Mouse (Mus musculus) bone marrow, adult 2 months (tissue): Measurements from ENCODE around the gene Chrna1. TPM values are rescaled to one million over a fixed set of nuclear protein-coding genes. Genes with fewer than 3 reads are reported as not detected.

Experiments used
- H3K27ac ChIP-seq: fragments of 200-500 bp; 2 replicates; pipeline ENCODE4 v1.5.1; 2012; ENCODE audit warnings: low read depth, mild to moderate bottlenecking, control low read depth, inconsistent platforms, low read length; ENCODE audit not compliant: control insufficient read depth, poor library complexity, insufficient read depth
- H3K4me1 ChIP-seq: fragments of 200-500 bp; 2 replicates; pipeline ENCODE4 v1.6.1; 2011; ENCODE audit warnings: low read length; ENCODE audit not compliant: control insufficient read depth, insufficient read depth
- H3K4me3 ChIP-seq: fragments of 200-500 bp; replicated peaks from 2 replicates; pipeline ENCODE3; 2011; ENCODE audit warnings: mild to moderate bottlenecking, low read depth, low read length, control low read depth; ENCODE audit not compliant: control insufficient read depth
- CTCF ChIP-seq: fragments of 200-500 bp; IDR thresholded peaks from 2 replicates; pipeline ENCODE4 v1.5.1; 2011; ENCODE audit warnings: low read length, control low read depth; ENCODE audit not compliant: control insufficient read depth, insufficient read depth
- POLR2A ChIP-seq: fragments of 200-500 bp; IDR thresholded peaks from 2 replicates; pipeline ENCODE4 v1.6.1; 2011; ENCODE audit warnings: low read depth, mild to moderate bottlenecking, control low read depth, low read length, borderline replicate concordance; ENCODE audit not compliant: control insufficient read depth
- WGBS: fragments of 180-500 bp; shearing (Covaris S2); methylation state at CpG from one replicate; pipeline ENCODE4 v1.1.7; 2018; 5-methylcytosine and 5-hydroxymethylcytosine counted together
- polyA plus RNA-seq: library from polyadenylated mRNA; stranded (reverse); fragments of >200 nt; gene quantifications from 2 replicates; pipeline ENCODE4 v1.2.4, GENCODE M21; 2011; ENCODE audit warnings: low replicate concordance; ENCODE audit not compliant: missing spikeins, insufficient read depth, insufficient read length

The Chrna1 gene
- polyA plus RNA-seq, 1 experiment: not detected

DNA sequence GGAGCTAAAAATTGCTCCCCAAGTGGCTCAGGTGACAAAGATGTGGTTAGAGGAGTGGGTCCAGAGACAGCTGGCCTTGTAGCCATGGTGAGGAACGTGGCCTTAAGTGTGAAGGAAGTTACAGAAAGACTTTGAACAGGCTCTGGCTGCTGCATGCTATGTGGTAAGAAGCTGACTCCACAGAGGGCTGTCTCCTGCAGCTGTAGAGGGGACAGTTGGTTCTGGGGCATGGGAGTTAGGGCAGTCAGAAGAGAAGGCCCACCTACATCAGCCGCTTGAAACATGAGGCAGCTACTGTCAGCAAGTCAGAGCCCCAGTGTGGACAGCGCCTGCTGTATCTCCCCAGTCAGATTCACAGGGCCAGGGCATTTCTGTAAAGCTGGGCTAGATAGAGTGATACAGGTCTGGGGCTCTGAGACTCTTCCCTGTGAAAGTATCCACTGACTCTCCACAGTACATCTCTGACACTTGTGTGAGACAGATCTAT lies 29.6 kb upstream of the Chrna1 start:
- no peak overlapping the region for H3K4me3 ChIP-seq
- TF ChIP-seq POLR2A (no peak), CTCF (no peak)
- WGBS: 58% methylated on average over 3 of the region's 3 CpGs
- no peaks in the 10 kb centered on the region; the same call in 1 of the 2 replicates for H3K4me1 ChIP-seq
- no peak overlapping the region for H3K27ac ChIP-seq

DNA sequence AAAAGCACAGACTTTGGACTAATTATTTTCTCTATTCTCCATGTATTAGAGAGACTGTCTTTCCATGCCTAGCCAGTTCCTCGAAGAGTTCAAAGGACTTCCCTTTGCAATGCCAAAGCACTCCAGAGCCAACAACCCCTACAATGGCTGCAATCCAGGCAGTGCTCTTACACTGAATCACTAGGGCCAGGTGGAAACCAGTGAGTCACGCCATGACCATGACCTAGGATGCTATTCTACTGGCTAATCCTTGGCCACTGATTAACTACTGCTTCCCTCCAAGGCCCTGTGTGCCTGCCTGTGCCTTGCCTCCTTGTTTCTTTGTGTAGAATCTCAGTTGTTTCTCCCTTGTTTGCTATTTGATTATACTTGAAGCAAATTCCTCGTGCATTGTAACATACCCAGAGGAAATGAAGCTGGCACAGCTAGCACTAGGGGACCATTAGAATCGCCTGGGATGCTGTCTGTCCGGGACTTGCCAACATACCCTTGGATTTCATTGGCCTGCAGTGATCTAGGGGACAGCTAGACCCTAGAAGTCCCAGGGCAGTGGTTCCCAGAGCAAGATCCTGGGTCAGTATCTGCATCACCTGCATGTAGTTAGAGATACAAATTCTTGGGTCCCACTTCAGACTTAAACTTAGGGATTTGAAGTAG lies 29.1 kb upstream of the Chrna1 start:
- no peak for TF ChIP-seq POLR2A
- WGBS: 67% methylated on average over 5 of the region's 5 CpGs

DNA sequence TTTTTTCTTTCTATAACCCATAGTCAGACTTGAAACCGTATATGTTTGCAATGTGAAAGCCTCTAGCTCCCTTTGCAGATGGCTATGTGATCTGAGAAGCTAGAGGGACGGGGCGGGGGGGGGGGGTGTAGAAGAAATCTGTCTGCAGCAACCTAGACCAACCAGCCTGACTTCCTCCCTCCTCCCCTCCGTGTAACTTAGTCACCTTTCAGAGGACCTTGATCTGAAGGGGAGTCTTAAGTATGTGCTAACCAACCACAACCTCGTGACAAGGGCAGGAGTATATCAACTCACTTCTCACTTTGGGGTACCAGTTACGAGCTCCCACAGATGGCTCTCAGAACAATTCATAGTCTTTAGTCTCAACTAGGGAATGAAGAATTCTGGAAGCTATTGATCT lies 28.3 kb upstream of the Chrna1 start:
- TF ChIP-seq CTCF (no peak), POLR2A (no peak)
- Histone ChIP-seq H3K4me3 (no peak overlapping the region), H3K27ac (no peak overlapping the region), H3K4me1 (no peaks in the 10 kb centered on the region; the same call in 1 of the 2 replicates)
- WGBS: 42% methylated on average over 6 of the region's 6 CpGs

More for the DNA sequence above, 29.1 kb upstream of the Chrna1 start:
- no peak overlapping the region for H3K27ac ChIP-seq
- no peak overlapping the region for H3K4me3 ChIP-seq
- H3K4me1 ChIP-seq: no peaks in the 10 kb centered on the region; the same call in 1 of the 2 replicates

DNA sequence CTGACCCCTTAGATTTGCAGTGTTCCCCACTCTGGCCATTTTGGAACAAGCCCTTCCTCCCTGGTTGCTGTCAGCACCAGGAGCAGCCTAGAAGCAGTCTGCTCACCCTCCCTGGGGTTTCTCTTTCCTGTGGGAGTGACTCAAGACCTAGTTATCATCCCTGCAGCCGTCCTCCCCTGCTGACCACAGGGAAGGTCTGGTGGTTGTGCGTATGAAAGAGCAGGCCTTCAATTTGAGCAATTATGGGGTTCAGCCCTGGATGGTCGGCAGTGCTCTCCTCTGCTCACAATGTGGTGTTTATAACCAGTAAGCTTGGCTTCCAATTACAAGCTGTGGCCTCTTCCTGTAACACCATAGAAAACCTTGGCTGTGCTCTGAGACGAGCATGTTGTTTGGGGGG lies 27.5 kb upstream of the Chrna1 start:
- Histone ChIP-seq H3K27ac (no peak overlapping the region), H3K4me1 (no peaks in the 10 kb centered on the region; the same call in 1 of the 2 replicates), H3K4me3 (no peak overlapping the region)
- TF ChIP-seq POLR2A: no peak
- TF ChIP-seq CTCF: no peak
- WGBS: 20% methylated on average over 4 of the region's 4 CpGs

DNA sequence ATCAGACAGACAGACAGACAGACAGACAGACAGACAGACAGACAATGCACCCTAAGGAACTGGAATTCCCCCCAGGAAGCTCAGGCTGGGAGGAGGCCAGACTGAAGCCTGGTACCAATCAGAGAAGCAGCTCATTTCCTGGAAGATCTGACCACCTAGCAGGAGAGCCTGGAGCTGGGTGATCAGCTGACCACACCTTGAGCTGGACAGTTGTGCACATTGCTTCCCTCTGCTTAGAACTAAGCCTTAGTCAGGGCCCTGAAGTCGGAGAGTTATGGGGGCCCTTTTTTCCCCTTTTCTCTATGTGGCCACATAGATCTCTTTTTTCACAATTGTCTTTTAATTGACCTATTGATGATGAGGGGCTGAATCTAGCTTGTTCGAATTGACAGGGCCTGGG lies 27.0 kb upstream of the Chrna1 start:
- H3K4me1 ChIP-seq: no peaks in the 10 kb centered on the region; the same call in 1 of the 2 replicates
- WGBS: 50% methylated on average over 2 of the region's 2 CpGs
- TF ChIP-seq CTCF (no peak), POLR2A (no peak)
- no peak overlapping the region for H3K4me3 ChIP-seq
- no peak overlapping the region for H3K27ac ChIP-seq

DNA sequence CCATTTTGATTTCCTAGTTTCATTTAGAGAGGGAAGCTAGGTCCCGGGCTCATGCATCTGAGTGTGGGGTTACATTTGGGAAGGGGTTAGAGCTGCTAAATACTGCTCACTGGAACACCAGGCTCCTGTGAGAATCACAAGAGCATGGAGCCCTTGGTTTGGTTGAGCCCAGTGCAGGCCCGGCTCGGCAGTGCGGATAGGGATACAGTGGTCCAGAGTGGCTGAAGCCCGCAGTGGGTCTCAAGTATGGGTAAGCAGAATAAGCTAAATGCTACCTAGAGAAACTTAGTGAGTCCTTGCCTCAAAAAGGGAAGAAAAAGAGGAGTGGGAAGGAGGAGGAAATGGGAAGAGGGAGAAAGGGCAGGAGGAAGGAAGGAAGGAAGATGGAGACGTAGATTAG lies 26.5 kb upstream of the Chrna1 start:
- no peaks in the 10 kb centered on the region for H3K4me1 ChIP-seq
- 80% methylated on average over 6 of the region's 6 CpGs for WGBS
- no peak overlapping the region for H3K4me3 ChIP-seq
- H3K27ac ChIP-seq: no peak overlapping the region
- no peak for TF ChIP-seq CTCF
- no peak for TF ChIP-seq POLR2A

DNA sequence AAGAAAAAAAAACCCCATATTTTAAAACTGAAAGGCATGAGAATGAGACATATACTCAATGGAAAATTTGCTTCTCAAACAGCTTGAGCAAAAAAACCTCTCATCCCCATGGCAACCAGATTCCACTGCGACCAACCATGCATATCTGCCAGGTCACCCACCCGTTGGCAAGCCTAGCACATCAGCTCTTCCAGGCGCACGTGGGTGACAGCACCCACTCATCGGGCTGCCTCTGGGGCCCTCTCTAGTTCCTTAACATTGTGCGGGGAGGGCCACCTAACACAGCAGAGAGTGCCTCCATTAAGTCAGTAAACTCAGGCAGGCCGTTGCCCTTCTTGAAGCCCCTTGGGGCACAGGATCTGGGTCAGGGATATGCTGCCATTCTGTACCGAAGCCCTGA lies 24.9 kb upstream of the Chrna1 start:
- no peak for TF ChIP-seq POLR2A
- no peak for TF ChIP-seq CTCF
- WGBS: 75% methylated on average over 8 of the region's 8 CpGs
- no peak overlapping the region for H3K4me3 ChIP-seq
- H3K27ac ChIP-seq: no peak overlapping the region
- no peaks in the 10 kb centered on the region for H3K4me1 ChIP-seq

DNA sequence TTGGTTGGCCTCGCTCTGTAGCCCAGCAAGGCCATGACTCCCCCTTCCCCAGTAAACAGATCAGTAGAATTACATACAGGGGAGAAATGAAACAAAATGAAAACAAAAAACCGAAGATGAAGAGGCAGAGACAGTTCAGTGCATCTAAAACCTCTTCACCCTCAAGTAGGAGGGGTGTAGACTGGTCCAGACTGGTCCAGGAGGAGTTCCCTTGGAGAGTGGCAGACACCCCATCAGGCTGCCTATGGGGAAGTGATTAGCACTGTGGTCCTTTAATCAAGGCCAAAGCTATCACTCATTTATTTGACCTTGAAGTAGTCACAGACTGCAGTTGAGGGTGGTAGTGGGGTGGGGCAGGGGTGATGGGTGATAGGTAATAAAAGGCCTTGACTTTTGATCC lies 24.4 kb upstream of the Chrna1 start:
- no peak for TF ChIP-seq POLR2A
- TF ChIP-seq CTCF: no peak
- 74% methylated on average over 2 of the region's 2 CpGs for WGBS

DNA sequence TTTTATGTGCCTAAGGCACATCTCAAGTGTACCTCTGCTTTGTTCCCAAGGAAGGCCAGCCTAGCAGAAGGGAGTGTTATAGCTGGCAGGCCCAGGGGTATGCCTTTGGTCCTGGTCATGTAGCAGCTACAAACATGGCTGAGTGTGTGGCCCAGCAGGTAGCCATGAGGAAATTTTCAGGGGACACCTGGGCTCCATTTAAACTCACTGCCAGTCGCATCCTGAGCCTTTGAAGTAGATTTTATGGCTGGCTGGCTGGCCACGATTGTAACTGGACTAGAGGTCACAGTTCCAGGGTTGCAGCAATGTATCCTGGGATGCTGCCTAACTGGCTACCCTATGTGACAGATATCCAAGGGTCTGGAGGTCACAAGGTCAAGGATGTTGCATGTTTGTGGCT lies 20.5 kb upstream of the Chrna1 start:
- Histone ChIP-seq H3K27ac (no peak overlapping the region), H3K4me3 (no peak overlapping the region), H3K4me1 (no peaks in the 10 kb centered on the region)
- 75% methylated on average over 2 of the region's 2 CpGs for WGBS
- no peak for TF ChIP-seq CTCF
- no peak for TF ChIP-seq POLR2A

More for the DNA sequence above, 24.4 kb upstream of the Chrna1 start:
- no peaks in the 10 kb centered on the region for H3K4me1 ChIP-seq
- H3K4me3 ChIP-seq: no peak overlapping the region
- no peak overlapping the region for H3K27ac ChIP-seq
